Mouse (Mus musculus) liver, embryonic 13.5 days (tissue): ENCODE measurements around the gene 1700109H08Rik. TPM values are rescaled to one million over a fixed set of nuclear protein-coding genes. Genes with fewer than 3 reads are reported as not detected.

Experiments used
- polyA plus RNA-seq: library from polyadenylated mRNA; unstranded; fragments of >200 nt; fragmentation: Nextera tagmentation; extraction: Ambion mirVana; gene quantifications from 2 replicates; pipeline ENCODE4 v1.2.1, GENCODE M21; 2015

1700109H08Rik gene
- polyA plus RNA-seq, 1 experiment from 2014 or later, result 0.82 TPM

Other genes with a start within 250 kb of the 1700109H08Rik start
- 23.0 and 26.0 TPM in 2 replicates for gene Cdk6, start 230.1 kb upstream of the 1700109H08Rik start, polyA plus RNA-seq
- 13.8 and 17.3 TPM in 2 replicates for gene Fam133b, start 27.7 kb upstream of the 1700109H08Rik start, polyA plus RNA-seq
- gene Pex1, start 24.5 kb downstream of the 1700109H08Rik start, polyA plus RNA-seq, result 4.9 and 7.3 TPM in 2 replicates
- 6.8 and 7.3 TPM in 2 replicates for gene Rbm48, start 25.0 kb downstream of the 1700109H08Rik start, polyA plus RNA-seq
- gene Tmbim7, start 79.6 kb downstream of the 1700109H08Rik start, polyA plus RNA-seq, result not detected in 2 replicates
- gene Gatad1, start 85.6 kb downstream of the 1700109H08Rik start, polyA plus RNA-seq, result 32.2 and 32.9 TPM in 2 replicates
- 3.9 and 5.1 TPM in 2 replicates for gene Ankib1, start 231.4 kb downstream of the 1700109H08Rik start, polyA plus RNA-seq
- gene Krit1, start 231.6 kb downstream of the 1700109H08Rik start, polyA plus RNA-seq, result 22.9 and 30.5 TPM in 2 replicates